Comparison of ENCODE assay signal across 13 mouse cellular contexts in genomic region chr3:18299502-18299901, GRCm38 (mm10).
A peak's percentile ranks its signal among the peaks of the same experiment; 100 is the strongest.
DNase-seq lines count a peak whose midpoint lies in the region; TF ChIP-seq lines count a peak whose summit lies in the region.
"Had no signal": no experiment of that assay in that cellular context is flagged by ENCODE, and none has a peak within 500 bp of the region (broad histone marks: within the 10 kb centered on the region; RNA-seq: fewer than 3 reads in every experiment).

No protein-coding gene starts in this region.

- intact Hi-C loops in gastrocnemius, adult 2 months (cut with DNase I) = no loop called here
- intact Hi-C loops in heart, postnatal 10 days (cut with DNase I) = no loop called here

- peak overlapping the region; percentile 35; the same call in 1 of the 2 replicates for H3K27ac ChIP-seq in gastrocnemius, adult 2 months
- H3K27ac ChIP-seq: limb, embryonic 12.5 days; midbrain, embryonic 12.5 days; neural tube, embryonic 13.5 days had no signal

- no peak for TF ChIP-seq CTCF in gastrocnemius, adult 2 months (IDR thresholded peaks at IDR 0.05)

- no peak for DNase-seq in gastrocnemius, adult 2 months
- DNase-seq in gastrocnemius, adult 8-10 months (ENCODE audit: low spot score in 2 of 2) = no peak
- peak; percentile 4 for DNase-seq in layer of hippocampus, adult 11-12 months (ENCODE audit: low spot score)
- DNase-seq in layer of hippocampus, postnatal 10 days (ENCODE audit: low spot score in 2 of 2) = no peak
- DNase-seq in adipocyte (ENCODE audit: low spot score) = peak; percentile 6
- DNase-seq in heart, postnatal 10 days = peak; percentile 41 to 52
- no peak for DNase-seq in adrenal gland, adult 8-10 months
- no peak for DNase-seq in yolk sac, embryonic 10.5 days (ENCODE audit: low spot score)
- DNase-seq: thymus, postnatal 25 days had no signal

- peak overlapping the region; percentile 16; the same call in 1 of the 2 replicates for H3K4me3 ChIP-seq in gastrocnemius, adult 2 months
- H3K4me3 ChIP-seq: erythroblast, embryonic 14.5 days; limb, embryonic 12.5 days; midbrain, embryonic 12.5 days; neural tube, embryonic 13.5 days had no signal

Comparison
In these comparisons a context has a peak if more than half of its experiments do, and no peak if none do; other contexts are left out.
1. DNase-seq: peak in layer of hippocampus, adult 11-12 months (single experiment), adipocyte (single experiment) and heart, postnatal 10 days (2 of 2); none in gastrocnemius, adult 2 months (single experiment), gastrocnemius, adult 8-10 months (0 of 2), layer of hippocampus, postnatal 10 days (0 of 2), adrenal gland, adult 8-10 months (single experiment) and yolk sac, embryonic 10.5 days (single experiment).